Mouse (Mus musculus) embryonic facial prominence, embryonic 13.5 days (tissue): ENCODE results near the gene Ankrd11. TPM values are rescaled to one million over a fixed set of nuclear protein-coding genes. Genes with fewer than 3 reads are reported as not detected.

Experiments
- ATAC-seq: fragments of 200-750 bp; cut with Nextera tagmentation; 2 replicates; pipeline ENCODE4 v1.8.0; 2017; ENCODE audit warnings: low read depth; ENCODE audit not compliant: insufficient number of reproducible peaks, insufficient read depth, low FRiP score, low TSS enrichment
- H3K27ac ChIP-seq: fragments of 300-500 bp; sonication (generic); 2 replicates; pipeline ENCODE4 v1.5.1; 2015; ENCODE audit warnings: moderate library complexity, mild to moderate bottlenecking, inconsistent platforms
- H3K27me3 ChIP-seq: fragments of 300-500 bp; sonication (generic); 2 replicates; pipeline ENCODE4 v1.6.1; 2015; ENCODE audit warnings: mild to moderate bottlenecking, inconsistent platforms
- H3K36me3 ChIP-seq: fragments of 300-500 bp; sonication (generic); 2 replicates; pipeline ENCODE4 v1.6.1; 2015; ENCODE audit warnings: mild to moderate bottlenecking, inconsistent platforms
- H3K4me1 ChIP-seq: fragments of 300-500 bp; sonication (generic); 2 replicates; pipeline ENCODE4 v1.6.1; 2015; ENCODE audit warnings: inconsistent platforms
- H3K4me2 ChIP-seq: fragments of 300-500 bp; sonication (generic); 2 replicates; pipeline ENCODE4 v1.6.1; 2015; ENCODE audit warnings: moderate library complexity, mild to moderate bottlenecking, inconsistent platforms
- H3K4me3 ChIP-seq: fragments of 300-500 bp; sonication (generic); 2 replicates; pipeline ENCODE4 v1.5.1; 2015; ENCODE audit warnings: mild to moderate bottlenecking, inconsistent platforms
- H3K9ac ChIP-seq: fragments of 300-500 bp; sonication (generic); 2 replicates; pipeline ENCODE4 v1.6.1; 2015; ENCODE audit warnings: mild to moderate bottlenecking, inconsistent platforms
- H3K9me3 ChIP-seq: fragments of 300-500 bp; sonication (generic); 2 replicates; pipeline ENCODE4 v1.6.1; 2016; ENCODE audit warnings: inconsistent platforms
- WGBS: fragments of 180-500 bp; shearing (Covaris S2); methylation state at CpG from one replicate; pipeline ENCODE4 v1.1.7; 2015; ENCODE audit warnings: mixed read lengths; 5-methylcytosine and 5-hydroxymethylcytosine counted together
- polyA plus RNA-seq: library from polyadenylated mRNA; unstranded; fragments of >200 nt; fragmentation: Nextera tagmentation; extraction: Ambion mirVana; gene quantifications from 2 replicates; pipeline ENCODE4 v1.2.1, GENCODE M21; 2015

Ankrd11 gene
- polyA plus RNA-seq, 1 experiment from 2014 or later: 40.9 TPM

DNA sequence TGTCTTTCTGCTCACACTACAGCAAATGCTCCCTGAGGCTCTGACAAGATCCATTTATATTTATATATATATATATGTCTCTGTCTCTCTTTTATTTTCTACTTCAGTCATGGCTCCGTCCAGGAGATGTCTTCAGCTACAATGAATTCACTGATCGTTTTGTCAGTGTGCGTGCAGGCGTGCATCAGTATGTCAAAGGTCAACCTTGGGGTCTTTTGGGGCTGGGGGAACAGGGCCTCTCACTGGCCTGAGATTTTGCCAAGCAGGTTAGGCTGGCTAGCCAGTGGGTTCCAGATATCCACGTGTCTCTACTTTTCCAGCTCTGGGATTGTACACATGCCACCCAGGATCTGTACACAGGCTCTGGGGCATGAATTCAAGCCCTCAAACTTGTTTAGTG is 139.1 kb downstream of the Ankrd11 start:
- Histone ChIP-seq H3K9me3 (no peaks in the 10 kb centered on the region), H3K4me3 (no peak overlapping the region), H3K36me3 (peaks cover 40% of the 10 kb centered on the region), H3K9ac (no peak overlapping the region), H3K4me1 (peaks cover 7% of the 10 kb centered on the region; the same call in 1 of the 2 replicates), H3K27me3 (no peaks in the 10 kb centered on the region), H3K27ac (no peak overlapping the region), H3K4me2 (no peak overlapping the region)
- no peak for ATAC-seq
- WGBS: 65% methylated on average over 5 of the region's 5 CpGs

GRCm38 (mm10) chr8:122902581-122902980 is 139.5 kb downstream of the Ankrd11 start:
- no peak overlapping the region for H3K9ac ChIP-seq
- ATAC-seq: no peak
- no peak overlapping the region for H3K4me3 ChIP-seq
- H3K36me3 ChIP-seq: peaks cover 40% of the 10 kb centered on the region
- no peaks in the 10 kb centered on the region for H3K27me3 ChIP-seq
- peaks cover 7% of the 10 kb centered on the region; the same call in 1 of the 2 replicates for H3K4me1 ChIP-seq
- no peak overlapping the region for H3K4me2 ChIP-seq
- H3K9me3 ChIP-seq: no peaks in the 10 kb centered on the region
- H3K27ac ChIP-seq: no peak overlapping the region
- 89% methylated on average over 3 of the region's 3 CpGs for WGBS

GRCm38 (mm10) chr8:122901892-122902515 is 140.1 kb downstream of the Ankrd11 start:
- peaks cover 40% of the 10 kb centered on the region for H3K36me3 ChIP-seq
- H3K9me3 ChIP-seq: no peaks in the 10 kb centered on the region
- no peak overlapping the region for H3K27ac ChIP-seq
- H3K27me3 ChIP-seq: no peaks in the 10 kb centered on the region
- no peak overlapping the region for H3K4me2 ChIP-seq
- H3K4me1 ChIP-seq: peaks cover 7% of the 10 kb centered on the region; the same call in 1 of the 2 replicates
- H3K9ac ChIP-seq: no peak overlapping the region
- 85% methylated on average over 8 of the region's 8 CpGs for WGBS
- ATAC-seq: no peak
- no peak overlapping the region for H3K4me3 ChIP-seq

- ATAC-seq: no peak
These were observed 140.6 kb downstream of the Ankrd11 start for GRCm38 (mm10) chr8:122901476-122901875.

GRCm38 (mm10) chr8:122899085-122899484 is 143.0 kb downstream of the Ankrd11 start:
- Histone ChIP-seq H3K4me1 (no peaks in the 10 kb centered on the region), H3K4me3 (no peak overlapping the region), H3K4me2 (no peak overlapping the region), H3K9me3 (no peaks in the 10 kb centered on the region), H3K27me3 (no peaks in the 10 kb centered on the region), H3K36me3 (peaks cover 66% of the 10 kb centered on the region), H3K27ac (no peak overlapping the region), H3K9ac (no peak overlapping the region)
- WGBS: 81% methylated on average over 5 of the region's 5 CpGs
- no peak for ATAC-seq

More at GRCm38 (mm10) chr8:122901476-122901875, 140.6 kb downstream of the Ankrd11 start:
- Histone ChIP-seq H3K4me2 (no peak overlapping the region), H3K27ac (no peak overlapping the region), H3K4me1 (peaks cover 4% of the 10 kb centered on the region; the same call in 1 of the 2 replicates), H3K9ac (no peak overlapping the region), H3K4me3 (no peak overlapping the region), H3K36me3 (peaks cover 43% of the 10 kb centered on the region), H3K9me3 (no peaks in the 10 kb centered on the region), H3K27me3 (no peaks in the 10 kb centered on the region)
- WGBS: 92% methylated on average over 7 of the region's 7 CpGs

DNA sequence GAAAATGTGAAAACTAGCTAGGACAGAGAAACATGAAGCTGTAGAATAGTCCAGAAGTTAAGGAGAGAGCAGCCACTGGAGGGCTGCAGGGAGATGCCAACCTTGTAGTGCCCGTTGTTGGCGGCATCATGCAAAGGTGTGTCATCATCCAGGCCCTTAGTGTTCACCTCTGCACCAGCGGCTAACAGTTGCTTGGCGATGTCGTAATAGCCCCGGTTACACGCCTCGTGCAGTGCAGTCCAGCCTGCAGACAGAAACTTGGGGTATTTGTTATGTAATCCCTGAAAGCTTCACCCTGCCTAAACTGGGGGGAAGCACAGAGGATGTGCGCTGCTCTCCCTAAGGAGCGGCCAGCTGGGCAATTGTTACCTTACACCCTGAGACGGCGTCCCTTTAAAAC is 143.6 kb downstream of the Ankrd11 start:
- H3K36me3 ChIP-seq: peaks cover 72% of the 10 kb centered on the region
- no peak overlapping the region for H3K9ac ChIP-seq
- no peaks in the 10 kb centered on the region for H3K4me1 ChIP-seq
- 95% methylated on average over 12 of the region's 12 CpGs for WGBS
- no peak for ATAC-seq
- no peak overlapping the region for H3K4me2 ChIP-seq
- no peaks in the 10 kb centered on the region for H3K9me3 ChIP-seq
- H3K4me3 ChIP-seq: no peak overlapping the region
- no peaks in the 10 kb centered on the region for H3K27me3 ChIP-seq
- no peak overlapping the region for H3K27ac ChIP-seq

- Histone ChIP-seq H3K36me3 (peaks cover 76% of the 10 kb centered on the region), H3K4me3 (no peak overlapping the region), H3K9me3 (no peaks in the 10 kb centered on the region), H3K27ac (no peak overlapping the region), H3K4me1 (no peaks in the 10 kb centered on the region), H3K4me2 (no peak overlapping the region), H3K27me3 (no peaks in the 10 kb centered on the region), H3K9ac (no peak overlapping the region)
- 83% methylated on average over 4 of the region's 4 CpGs for WGBS
- ATAC-seq: no peak
These were observed 144.1 kb downstream of the Ankrd11 start for GRCm38 (mm10) chr8:122898018-122898417.

DNA sequence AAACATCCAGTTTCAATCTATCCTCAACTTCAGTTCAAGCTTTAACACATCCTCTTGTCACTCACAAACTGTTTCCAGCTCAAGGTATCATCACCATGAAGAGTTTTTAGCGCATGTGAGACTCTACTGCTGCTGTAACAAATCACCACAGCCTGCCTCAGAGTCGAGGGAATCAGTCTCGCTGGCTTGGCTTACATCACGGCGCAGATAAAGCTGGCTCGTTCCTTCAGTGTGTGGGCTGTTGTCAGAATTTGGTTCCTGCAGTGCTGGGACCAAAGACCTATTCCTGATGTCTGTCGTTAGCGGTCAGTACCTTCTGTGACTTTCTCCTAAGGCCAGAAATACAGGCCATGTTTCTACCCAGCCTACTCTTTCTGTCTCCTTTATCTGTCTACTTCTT is 144.9 kb downstream of the Ankrd11 start:
- Histone ChIP-seq H3K27ac (no peak overlapping the region), H3K9ac (no peak overlapping the region), H3K4me3 (no peak overlapping the region), H3K4me2 (no peak overlapping the region), H3K4me1 (no peaks in the 10 kb centered on the region), H3K27me3 (no peaks in the 10 kb centered on the region), H3K36me3 (peaks cover 84% of the 10 kb centered on the region), H3K9me3 (no peaks in the 10 kb centered on the region)
- ATAC-seq: no peak
- 91% methylated on average over 8 of the region's 8 CpGs for WGBS

GRCm38 (mm10) chr8:122896317-122896716 is 145.8 kb downstream of the Ankrd11 start:
- ATAC-seq: no peak
- no peak overlapping the region for H3K9ac ChIP-seq

DNA sequence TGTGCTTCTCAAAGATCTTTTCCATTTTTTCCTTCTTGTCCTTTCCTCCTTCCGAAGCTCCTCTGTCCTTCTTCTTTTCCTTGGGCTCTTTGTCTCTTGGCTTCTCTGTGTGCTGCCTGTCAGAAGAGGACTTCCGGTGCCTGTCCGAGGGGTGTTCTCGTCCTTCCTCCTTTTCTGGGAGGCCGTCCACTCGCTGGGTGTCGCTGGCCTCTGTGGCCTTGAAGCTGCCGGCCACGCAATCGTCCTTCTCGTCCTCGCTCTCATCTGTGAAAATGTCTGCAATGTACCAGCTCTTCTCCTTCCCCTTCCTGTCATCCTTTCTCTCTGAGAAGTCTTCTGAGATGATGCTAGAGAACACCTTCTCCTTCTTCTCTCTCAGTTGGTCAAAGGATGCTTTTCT is 148.6 kb downstream of the Ankrd11 start:
- no peak overlapping the region for H3K27ac ChIP-seq
- H3K4me1 ChIP-seq: no peaks in the 10 kb centered on the region
- H3K4me2 ChIP-seq: no peak overlapping the region
- H3K27me3 ChIP-seq: no peaks in the 10 kb centered on the region
- WGBS: 91% methylated on average over 12 of the region's 12 CpGs
- no peaks in the 10 kb centered on the region for H3K9me3 ChIP-seq
- H3K9ac ChIP-seq: no peak overlapping the region
- peaks cover 97% of the 10 kb centered on the region for H3K36me3 ChIP-seq
- no peak for ATAC-seq
- no peak overlapping the region for H3K4me3 ChIP-seq

More at GRCm38 (mm10) chr8:122896317-122896716, 145.8 kb downstream of the Ankrd11 start:
- H3K4me2 ChIP-seq: no peak overlapping the region
- no peak overlapping the region for H3K27ac ChIP-seq
- no peaks in the 10 kb centered on the region for H3K4me1 ChIP-seq
- no peaks in the 10 kb centered on the region for H3K27me3 ChIP-seq
- no peaks in the 10 kb centered on the region for H3K9me3 ChIP-seq
- no peak overlapping the region for H3K4me3 ChIP-seq
- H3K36me3 ChIP-seq: peaks cover 93% of the 10 kb centered on the region
- 94% methylated on average over 11 of the region's 11 CpGs for WGBS

- Histone ChIP-seq H3K9me3 (no peaks in the 10 kb centered on the region), H3K27me3 (no peaks in the 10 kb centered on the region), H3K27ac (no peak overlapping the region), H3K9ac (no peak overlapping the region), H3K4me3 (no peak overlapping the region), H3K4me2 (no peak overlapping the region), H3K4me1 (no peaks in the 10 kb centered on the region), H3K36me3 (peaks cover 97% of the 10 kb centered on the region)
- WGBS: 86% methylated on average over 12 of the region's 12 CpGs
- no peak for ATAC-seq
These were observed 150.6 kb downstream of the Ankrd11 start for GRCm38 (mm10) chr8:122891440-122891839.

DNA sequence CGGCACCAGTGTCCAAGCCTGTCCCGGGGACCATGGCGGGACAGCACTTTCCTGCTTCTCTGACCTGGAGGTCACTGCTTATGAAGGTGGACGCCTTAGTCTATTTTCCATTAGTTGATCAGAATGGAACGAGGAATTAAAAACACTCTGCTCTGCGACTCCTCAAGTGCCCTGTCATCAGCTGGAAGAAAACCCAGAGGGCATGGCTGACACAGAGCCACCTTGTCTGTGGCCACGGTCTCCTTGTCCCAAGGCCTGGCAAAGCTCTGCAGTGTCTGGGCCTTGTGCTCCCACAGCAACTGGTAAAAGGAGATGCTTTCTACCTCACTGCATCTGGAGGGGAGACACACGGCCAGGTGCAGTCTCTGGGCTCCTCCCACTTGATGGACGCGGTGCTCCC is 158.4 kb downstream of the Ankrd11 start:
- Histone ChIP-seq H3K27me3 (no peaks in the 10 kb centered on the region), H3K36me3 (peaks cover 74% of the 10 kb centered on the region), H3K9me3 (no peaks in the 10 kb centered on the region), H3K9ac (no peak overlapping the region), H3K4me1 (no peaks in the 10 kb centered on the region), H3K27ac (no peak overlapping the region), H3K4me2 (no peak overlapping the region), H3K4me3 (no peak overlapping the region)
- 81% methylated on average over 10 of the region's 10 CpGs for WGBS
- ATAC-seq: no peak
